Mouse (Mus musculus) CH12F3 (cell line): ENCODE data around the gene Phf7.

ENCODE experiments used
- in situ Hi-C: fragments of 300-500 bp; cut with MboI; formaldehyde crosslinking; loops from 2 replicates; pipeline ENCODE4 v1.14.3; 2020; ENCODE audit warnings: low sequenced_read_pairs

Phf7 gene

DNA sequence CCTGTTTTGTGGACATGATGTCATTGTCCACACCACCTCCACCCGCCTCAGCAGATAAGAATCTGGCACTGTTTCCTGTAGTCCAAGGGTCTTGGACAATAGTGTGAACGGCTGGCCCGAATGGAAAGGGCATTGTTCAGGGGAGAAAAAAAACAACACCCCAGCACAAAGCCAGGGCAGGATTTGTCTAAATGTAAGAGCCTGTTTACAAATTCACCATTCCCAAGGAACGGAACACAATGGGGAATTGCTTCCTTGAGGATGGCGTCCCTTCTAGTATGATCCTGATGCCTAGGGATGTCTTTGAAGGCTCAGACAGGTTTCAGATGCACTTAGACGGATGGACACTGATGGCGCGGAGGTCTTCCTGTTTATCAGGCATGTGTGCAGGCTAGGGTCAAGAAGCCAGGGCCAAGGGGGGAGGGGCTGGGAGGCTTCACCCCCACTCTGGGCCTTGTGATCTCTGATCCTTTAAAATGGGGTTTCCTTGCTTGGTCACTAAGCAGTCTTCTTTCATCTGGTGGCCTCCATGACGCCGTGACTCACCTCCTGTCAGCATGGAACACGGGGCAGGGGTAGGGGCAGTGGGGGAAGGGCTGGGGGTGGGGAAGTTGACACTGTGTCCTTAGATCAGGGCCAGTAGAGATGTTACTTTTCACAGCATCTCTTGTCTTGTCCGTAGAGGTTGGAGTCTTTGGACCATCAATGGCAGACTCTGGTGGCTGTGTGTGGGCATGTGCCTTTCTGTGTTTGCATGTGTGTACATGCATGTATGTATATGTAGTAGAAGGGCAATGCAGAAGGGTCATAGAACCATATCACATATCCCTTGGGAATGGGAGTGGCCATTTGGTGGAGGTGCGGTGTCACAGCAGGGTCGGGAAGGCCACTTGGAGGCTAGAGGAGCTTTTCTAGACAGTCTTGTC lies 17.8 kb downstream of the Phf7 start:
- in situ Hi-C loops, result no loop called here

DNA sequence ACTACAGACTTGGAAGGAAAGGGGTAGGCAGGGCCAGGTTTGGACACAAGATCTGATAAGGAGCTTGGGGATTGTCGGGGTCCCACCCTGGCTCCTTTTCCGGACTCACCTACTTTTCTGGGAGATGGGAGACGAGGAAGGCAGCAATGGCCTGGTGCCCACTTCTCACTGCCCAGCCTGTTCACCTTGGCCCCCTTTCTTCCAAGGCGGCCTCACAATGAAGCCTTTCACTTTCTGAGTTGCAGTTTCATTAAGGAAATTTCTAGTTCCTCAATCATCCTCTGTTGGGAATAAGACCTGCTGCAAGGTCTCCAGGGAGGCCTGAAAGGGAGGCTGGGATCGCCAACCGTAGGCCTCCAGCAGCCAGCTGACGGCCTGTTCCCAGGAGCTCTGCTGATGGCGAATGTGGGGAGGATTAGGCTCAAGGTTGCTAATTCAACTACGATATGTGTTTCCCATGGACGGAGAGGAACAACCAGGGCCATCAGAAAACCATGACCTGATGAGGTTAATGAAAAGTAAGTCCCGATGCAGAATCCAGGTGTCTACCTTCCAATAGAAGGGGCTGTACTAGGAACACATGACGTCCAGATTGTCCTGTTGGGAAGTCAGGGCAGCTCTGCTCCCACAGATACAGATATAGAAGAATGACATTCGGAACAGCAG lies 18.6 kb downstream of the Phf7 start:
- in situ Hi-C loops, result no loop called here

DNA sequence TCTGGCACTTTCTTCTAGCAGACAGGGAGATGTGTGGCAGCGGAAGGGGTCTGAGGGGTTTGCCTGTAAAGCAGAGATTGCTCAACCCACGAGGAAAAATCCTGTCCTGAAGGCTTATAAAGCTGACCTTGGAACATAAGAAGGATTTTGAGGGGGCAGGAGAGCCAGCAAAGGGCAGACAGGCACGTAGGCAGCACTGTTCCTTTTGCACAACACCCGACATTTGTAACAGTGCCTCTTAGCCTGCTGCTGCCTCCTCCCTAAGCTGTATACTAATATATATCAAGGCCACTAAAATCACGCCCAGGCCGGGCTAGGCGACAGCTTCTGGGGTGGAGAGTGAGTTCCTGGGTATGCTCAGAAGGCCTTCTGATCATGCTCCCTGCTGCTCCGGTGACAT lies 20.7 kb downstream of the Phf7 start:
- in situ Hi-C loops, result no loop called here

DNA sequence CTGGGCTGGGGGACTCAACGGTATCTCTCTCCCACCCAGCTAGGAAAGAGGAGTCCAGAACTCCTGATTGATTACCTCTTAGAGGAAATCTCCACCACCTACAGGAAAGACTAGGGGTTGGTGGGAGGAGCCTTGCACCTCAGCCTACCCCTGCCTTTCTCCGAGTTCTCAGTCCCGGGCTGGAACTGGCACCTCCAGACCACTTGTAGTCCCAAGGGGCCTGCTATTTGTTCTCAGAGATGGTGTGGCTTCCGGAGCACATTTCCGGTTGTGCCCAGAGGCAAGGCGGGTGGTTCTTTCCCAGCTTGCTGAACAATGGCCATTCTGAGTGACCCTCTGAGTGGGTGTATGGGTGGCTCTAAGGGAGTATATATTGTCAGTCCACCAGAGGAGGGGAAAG lies 22.9 kb downstream of the Phf7 start:
- in situ Hi-C loops, result no loop called here

DNA sequence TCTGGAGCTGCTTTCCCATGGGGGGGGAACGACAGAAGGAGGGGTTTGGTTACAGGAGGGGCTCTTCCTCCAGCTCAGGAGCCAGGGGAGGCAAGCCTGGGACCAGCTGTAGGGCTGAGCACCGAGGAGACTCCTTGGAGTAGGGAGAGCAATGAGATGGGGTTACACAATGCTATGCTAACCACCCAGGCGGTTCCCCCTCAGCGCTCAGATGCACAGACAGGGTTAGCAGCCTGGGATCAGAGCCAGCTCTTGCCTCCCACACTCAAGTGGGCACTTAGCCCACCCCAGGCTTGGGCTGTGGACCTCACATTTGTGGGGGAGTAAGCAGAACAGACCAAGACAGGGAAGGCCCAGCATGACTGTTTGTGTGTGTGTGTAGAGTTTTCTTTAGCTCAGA lies 24.1 kb downstream of the Phf7 start:
- in situ Hi-C loops, result no loop called here

DNA sequence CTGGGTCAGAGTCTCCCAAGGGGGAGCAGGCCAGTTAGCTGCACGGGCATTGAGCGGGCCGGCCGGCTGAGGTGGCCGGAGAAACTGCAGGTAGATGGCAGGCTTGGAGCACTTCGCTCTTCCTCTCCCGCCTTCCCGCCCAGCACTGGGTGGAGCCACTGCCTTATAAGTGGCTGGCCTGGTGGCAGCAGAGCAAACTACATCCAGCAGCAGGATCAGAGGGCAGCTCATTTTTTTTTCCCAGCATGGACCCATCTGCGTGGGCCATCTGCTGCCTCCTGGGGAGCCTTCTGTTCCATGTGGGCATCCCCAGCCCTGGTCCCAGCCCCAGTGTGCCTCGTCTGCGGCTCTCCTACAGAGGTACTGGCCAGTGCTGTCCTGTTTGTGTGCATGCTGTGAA lies 33.5 kb downstream of the Phf7 start, which contains the start of gene Sema3g:
Sema3g (plus strand) TSS at position 195 of the 400 bp plus-strand sequence.
- in situ Hi-C loops, result no loop called here

DNA sequence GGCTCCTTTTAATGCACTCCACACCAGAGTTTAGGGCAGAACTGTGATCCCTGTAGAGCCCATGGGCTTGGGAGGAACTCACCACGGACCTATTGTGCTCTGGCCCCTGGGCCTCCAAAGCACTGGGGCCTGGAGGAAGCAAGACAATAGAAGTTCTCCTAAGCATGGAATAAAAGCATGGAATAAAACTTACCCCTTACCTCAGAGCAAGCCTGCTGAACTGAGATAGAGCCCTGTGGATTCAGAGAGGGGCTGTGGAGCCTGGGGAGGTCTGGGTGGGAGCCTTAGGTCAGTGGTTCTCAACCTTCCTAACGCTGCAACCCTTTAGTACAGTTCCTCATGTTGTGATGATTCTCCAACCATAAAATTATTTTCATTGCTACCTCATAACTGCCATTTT lies 34.3 kb downstream of the Phf7 start, which contains the start of gene Nisch:
Nisch (minus strand) TSS at position 101 of the 400 bp plus-strand sequence.
- in situ Hi-C loops, result no loop called here

DNA sequence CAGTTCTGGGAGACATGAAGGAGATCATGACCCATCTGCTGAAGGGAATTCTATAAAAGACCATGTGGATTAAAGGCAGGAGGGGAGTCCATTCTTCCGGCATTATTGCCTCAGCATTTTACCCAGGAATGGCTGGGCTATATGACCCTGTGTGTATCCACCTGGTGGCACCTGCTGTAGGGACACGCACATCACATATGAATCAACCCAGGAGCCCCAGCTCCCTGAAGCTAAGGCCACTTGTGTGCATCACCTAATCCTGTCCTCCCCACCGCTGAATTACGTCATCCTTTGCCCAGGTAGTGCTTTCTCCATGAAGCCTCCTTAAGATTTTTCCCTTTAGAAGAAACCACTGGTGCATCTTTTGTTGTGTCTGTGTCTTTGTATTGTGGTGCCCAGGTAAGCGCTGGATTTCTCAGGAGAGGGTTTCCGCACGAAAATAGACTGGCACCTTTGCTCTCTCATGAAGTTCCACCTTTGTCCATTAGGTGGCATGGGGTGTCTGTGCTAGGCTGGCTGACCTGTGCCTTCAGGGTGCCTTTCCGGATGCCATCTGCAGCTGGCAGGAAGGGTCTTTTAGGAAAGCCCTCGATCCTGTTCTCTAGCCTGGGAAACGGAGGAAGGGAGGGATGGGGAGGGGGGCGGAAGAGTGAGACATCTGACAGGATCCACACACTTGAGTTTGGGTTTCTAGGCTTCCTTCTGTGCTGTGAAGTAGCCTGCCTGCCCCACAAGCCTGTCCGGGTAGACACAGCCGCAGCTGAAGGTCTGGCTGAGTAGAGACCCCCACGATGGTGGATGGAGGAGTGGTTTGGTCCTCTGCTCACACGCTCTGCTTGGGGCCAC lies 35.7 kb downstream of the Phf7 start:
- in situ Hi-C loops, result no loop called here

DNA sequence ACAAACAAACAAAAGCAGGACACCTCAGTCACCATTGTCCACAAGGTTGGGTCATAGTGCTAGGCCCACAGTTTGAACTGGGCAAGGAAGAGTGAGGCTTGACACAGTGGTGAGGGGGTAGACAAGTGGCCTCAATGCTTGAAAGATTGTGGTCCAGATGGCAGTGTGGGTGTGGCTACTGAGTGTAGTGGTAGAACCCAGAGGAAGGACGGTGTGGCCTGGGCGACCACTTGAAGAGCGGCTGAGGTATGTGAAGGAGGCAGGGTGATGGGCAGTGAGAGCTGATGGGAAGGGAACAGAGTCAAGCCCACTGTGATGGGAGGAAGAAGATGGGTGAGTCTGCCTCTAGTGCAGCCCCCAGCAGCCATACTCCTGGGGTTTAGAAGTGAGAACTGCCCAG lies 36.4 kb downstream of the Phf7 start:
- in situ Hi-C loops, result no loop called here

DNA sequence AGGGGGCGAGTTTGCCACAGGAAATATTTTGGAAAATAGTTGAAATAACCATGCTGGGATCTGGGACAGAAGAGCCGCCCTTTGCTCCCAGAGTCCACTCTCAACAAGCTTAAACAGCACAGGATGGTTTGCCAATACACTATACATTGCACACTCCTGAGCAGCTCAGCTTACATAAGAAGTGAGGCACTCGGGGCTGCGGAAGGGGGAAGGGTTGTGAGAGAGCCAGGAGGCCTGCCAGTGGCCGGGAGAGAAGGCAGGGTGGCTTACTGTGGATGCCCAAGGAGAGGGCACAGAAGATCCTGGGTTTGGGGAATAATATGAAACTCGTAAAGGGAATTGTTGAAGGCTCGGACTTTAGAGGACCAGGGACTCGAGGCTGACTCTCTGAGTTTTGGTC lies 37.2 kb downstream of the Phf7 start:
- in situ Hi-C loops, result no loop called here

DNA sequence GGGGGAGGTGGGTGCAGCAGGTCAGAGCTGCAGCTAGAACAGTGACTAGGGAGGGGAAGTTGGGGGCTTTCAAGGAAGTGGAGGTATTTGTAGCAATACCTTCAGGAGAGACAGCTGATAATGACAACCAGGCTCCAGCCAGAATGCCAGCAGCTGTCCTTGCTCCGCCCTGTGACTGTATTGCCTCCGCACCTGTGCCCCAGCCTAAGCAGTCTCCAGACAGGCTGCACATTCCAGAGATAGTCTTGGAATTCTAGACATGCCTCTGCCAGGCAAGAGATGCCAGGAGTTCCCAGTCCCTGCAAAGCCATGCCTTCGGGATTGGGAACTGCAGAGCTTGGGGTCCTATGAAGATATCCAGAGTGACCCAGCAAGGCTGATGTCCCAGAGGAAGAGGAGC lies 38.6 kb downstream of the Phf7 start:
- in situ Hi-C loops, result no loop called here

DNA sequence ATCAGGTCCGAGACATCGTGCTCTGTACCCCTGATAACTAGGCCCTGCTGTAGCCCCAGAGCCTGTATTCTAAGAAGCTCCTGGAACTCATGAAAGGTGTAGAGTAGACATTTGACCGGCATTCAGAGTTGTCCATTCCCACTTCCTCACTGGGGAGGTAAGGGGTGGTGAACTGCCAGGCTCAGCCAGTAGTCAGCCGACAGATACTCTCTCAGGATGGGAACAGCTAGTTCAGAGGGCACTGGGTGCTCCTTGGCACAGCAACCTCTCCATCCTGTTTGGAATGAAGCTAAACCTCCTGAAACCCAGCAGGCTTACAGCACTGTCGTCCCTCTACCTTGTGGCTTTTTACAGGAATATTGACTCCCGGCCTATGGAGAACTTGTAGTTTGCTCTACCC lies 39.3 kb downstream of the Phf7 start:
- in situ Hi-C loops, result no loop called here

DNA sequence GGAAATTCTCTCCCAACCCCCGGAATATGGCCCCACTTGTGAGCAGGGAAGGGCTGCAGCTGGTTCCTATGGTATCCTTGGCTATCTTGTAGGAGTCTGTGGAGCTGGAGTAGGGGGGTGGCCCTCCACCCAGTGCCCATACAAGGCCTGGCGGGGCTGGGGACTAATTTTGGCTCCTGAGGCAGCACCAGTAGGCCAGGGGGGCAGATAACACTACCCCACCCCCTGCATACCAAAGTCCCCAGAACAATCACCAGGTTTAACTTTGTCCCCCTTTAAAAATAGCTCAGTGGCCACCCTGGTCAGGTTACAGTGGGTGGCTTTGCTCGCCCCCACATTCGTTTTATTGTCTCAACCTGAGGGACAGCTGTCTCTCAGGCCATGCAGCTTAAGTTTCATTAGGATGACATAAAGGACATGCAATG lies 42.0 kb downstream of the Phf7 start:
- in situ Hi-C loops, result no loop called here

DNA sequence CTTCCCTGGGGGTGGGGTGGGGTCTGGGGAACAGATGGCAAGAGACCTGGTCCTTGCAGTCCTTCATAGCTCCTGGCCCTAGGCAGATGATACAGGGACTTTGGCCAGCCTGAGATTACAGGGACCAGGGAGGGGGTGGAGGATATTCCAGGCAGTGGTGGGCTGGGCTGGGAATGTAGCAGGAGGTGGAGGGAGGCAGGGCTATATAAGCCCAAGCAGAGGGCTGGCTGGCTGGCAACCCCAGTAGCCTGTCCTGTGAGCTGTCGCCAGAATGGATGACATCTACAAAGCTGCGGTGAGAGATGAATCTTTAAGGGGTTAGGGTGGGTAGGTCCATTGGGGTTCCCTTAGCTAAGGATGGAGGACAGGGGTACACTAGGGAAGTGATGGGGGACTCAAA lies 43.0 kb downstream of the Phf7 start, which contains the start of gene Tnnc1:
Tnnc1 (plus strand) TSS at position 229 of the 400 bp plus-strand sequence.
- in situ Hi-C loops, result no loop called here

DNA sequence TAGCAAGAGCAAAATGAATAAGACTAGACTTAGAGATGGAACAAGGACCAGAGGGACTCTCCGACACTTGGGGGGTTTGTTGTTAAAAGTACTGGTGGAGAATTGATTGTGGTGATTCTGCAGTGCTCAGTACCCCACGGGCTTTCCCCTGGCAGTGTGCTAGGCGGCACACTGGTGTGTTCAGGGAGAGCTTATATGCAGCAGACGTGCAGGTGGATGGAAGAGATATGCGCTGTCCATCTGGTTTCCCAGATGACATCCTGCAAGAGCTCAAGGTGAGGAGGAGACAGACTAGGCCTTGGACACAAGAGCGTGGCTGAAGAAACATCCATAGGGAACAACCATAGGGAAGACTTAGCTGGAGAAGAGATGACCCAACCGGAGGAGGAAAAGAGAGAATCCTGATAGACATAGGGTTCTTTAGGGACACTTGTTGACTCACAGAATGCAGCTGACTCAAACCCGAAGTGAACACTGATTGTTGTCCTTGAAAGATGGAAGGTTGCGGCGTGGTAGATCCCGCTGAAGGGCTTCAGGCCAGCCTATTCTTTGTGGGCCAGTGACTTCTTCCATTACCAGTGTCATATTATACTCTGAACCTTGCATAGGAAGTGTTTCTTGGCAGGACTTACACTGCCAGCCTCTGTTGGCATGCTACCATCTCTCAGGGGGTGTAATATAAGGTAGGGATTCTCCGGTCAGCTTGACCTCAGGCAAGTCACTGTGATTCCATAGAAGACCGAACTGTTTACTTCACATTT lies 43.9 kb downstream of the Phf7 start:
- in situ Hi-C loops, result no loop called here

DNA sequence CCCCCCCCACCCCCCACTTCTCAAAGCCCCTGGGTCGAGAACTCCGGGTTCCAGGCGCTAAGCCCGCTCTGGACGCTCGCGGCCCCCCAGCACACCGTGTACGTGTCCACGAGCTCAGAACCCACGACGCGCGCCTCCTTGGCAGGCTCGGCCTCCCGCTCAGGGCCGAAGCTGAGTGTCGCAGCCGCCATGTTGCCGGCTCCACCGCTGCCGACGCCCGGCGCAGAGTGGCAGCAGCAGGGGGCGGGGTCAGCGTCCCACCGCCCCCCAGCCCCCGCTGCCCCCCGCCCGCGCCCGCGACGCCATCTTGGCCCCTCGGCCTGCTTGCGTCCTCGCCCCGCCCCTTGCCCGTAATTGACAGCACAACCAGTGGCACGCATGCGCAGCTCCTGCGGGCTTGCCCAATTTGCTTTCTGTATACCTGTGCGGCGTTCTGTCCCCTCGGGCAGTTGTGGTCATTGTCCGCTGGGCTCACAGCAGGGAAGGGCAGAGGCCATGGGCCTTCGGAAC lies 44.6 kb downstream of the Phf7 start:
- in situ Hi-C loops, result no loop called here

DNA sequence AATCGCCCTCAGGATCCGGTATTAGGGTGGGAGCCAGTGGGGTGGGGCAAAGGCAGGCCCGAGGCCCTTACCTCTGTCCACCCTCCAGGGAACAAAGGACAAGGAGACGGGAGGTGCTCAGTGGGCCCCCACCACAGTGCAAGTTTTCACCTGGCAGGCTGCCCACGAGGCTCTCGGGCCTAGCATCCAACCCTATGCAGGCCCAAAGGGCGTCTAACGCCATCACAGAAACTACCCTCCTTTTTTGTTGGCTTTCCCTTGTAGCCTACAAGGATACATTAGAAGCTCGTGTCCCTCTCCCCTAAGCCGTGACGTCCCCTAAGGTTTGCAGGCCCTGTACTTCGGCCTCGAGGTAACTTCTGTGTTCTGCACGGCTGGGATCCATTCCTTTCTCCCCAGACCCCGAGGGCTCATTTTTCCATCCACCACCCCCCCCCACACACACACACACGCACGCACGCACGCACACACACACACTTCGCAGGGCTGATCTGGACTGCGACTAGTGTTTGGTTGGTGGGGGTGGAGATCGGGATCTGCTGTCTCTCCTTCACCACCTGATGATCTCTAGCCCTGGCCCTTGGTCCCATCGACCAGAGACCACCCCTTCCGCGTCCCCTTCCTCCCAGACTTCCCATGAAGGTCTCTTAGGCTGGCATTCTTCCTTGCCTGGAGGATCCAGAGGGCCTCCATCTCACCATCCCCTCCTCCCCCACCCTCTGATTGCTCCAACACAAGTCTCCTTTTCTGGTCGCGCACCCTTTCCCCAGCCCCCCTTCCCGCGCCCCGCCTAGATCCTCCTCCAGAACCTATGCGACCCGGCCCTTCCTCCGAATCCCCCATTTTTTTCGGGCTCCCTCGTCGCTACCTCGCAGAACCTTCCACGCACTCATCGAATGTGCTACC lies 45.3 kb downstream of the Phf7 start:
- in situ Hi-C loops, result no loop called here

DNA sequence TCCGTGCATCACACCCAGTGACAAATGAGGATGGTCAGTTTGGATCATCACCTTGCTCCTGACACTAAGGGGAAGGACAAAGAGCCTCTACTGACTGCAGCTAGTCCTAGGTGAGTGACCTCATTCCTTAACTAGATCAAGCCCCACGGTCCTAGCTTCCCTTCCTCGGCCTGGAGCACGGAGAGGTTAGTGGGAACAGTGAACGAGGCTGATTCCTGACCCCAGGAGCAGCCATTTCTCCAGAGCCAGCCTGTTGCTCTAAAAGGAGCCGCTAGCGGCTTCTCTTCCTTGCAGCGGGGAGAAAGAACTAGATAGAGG lies 45.9 kb downstream of the Phf7 start:
- in situ Hi-C loops, result no loop called here

DNA sequence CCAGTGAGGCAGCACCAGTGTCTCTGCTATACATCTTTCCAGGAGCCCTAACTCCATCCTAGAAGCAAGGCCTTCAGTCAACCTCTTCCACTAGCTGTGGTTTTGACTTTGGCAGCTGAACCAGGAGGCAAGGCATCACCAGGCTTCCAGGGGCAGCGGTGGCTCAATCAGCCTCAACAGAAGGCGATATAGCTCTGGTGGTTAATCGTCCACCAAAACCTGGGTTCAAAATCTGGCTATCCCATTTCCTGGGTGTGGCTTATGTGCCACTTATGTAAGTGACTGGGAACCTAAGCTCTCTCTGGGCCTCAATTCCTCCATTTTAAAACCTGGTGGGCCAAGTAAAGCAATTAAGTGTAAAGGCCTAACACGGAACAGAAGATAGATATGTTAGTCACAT lies 46.3 kb downstream of the Phf7 start:
- in situ Hi-C loops, result no loop called here
